Mouse (Mus musculus) adrenal gland, postnatal 10 days (tissue): ENCODE measurements around the gene Galnt17. TPM values are rescaled to one million over a fixed set of nuclear protein-coding genes. Genes with fewer than 3 reads are reported as not detected.

ENCODE experiments used
- DNase-seq: peaks from one replicate; pipeline ENCODE4 v3.0.0; 2021; ENCODE audit warnings: mixed read lengths
- long read RNA-seq, 2 experiments: library from polyadenylated mRNA; stranded (forward); transcript quantifications; one replicate each; pipeline ENCODE4 v2.0.0; 2021
- total RNA-seq, 2 experiments: library from RNA; stranded (reverse); gene quantifications; 2 replicates each; pipeline ENCODE4 v1.2.3; 2021

The Galnt17 gene
- total RNA-seq = 1 to 10 TPM; 4.9 to 7.9 TPM
- long read RNA-seq, experiment 1, partial matches to known transcripts = 0 of 1 reads
- long read RNA-seq, experiment 1, other reads (novel, unspliced or antisense) = 1 of 1 reads
- long read RNA-seq, experiment 2 = 0 reads

DNA sequence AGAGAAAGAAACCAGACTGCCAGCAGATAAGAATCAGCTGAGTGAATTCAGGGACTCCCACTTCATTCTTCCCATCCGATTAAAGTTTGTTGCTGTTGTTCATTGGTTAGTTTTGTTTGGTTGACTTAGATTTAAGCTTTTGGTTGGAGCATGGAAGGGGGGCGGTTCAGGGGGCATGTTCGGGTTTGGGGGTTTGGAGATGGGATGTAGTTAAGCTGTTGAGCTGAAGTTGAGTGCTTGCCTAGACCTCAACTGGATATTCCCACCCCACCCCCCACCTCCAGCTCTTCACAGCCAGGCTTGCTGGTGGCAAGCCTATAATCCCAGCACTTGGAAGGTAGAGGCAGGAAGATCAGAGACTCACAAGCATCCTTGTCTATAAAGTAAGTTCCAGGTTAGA, at the start of gene Galnt17:
Gene Galnt17, minus strand, starts transcription at position 101 of the 400 bp plus-strand sequence.
- DNase-seq = no peak

DNA sequence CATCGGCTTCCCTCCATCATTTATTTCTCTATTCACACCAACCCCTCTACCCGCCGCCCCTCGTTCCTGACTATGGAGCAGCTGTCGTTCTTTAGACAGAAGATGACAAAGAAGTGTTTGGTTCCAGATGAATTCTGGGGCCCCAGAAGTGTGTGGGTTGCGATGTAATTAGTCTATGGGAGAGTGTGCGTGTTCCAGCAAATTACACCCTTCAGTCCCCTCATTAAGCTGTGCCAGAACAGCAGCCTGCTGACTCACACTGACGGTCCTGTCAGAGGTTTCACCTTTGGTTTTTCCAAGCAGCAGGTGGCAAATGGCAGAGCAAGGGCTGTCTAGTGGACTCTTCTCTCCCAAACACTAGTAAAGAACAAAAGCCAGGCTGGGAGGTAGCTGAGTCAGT, 26.2 kb upstream of the Galnt17 start:
- DNase-seq = no peak

DNA sequence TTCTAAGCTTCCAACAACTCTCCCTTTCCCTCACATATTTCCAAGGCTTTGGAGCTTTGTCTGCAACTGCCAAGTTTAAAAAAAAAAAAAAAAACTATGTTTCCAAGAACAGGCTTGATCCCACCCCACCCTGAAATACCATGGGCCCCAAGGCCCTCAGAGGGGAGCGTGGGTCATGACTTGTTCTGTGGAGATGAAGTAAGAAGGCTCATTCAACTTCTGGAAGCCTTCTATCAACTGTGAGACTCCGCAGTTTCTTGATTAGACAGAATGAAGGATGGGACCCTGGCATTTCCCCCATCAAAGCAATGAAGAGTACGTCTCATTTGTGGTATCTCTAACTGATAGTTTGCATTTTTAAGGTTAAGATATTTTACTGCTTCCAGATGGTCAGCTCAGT, 13.0 kb upstream of the Galnt17 start:
- DNase-seq = no peak

DNA sequence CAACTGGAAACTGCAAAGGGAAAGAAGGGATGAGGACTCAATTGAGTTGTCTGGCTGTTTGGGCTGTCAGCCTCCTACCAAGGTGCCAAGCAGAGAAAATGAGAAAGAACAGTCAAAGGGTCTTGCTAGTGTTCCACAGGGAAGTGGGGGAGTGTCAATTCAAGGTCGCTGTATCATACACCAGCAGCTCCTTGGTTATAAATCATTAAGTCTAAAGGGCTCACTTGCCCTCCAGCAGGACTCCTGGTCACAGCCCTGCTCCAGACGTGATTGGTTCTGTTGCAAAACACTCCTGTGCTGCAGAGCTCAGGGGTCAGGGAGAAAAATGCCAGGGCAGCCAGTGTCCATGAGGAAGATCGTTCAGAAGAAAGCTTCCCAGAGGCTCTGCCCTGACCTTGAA, 11.3 kb upstream of the Galnt17 start:
- DNase-seq = no peak

DNA sequence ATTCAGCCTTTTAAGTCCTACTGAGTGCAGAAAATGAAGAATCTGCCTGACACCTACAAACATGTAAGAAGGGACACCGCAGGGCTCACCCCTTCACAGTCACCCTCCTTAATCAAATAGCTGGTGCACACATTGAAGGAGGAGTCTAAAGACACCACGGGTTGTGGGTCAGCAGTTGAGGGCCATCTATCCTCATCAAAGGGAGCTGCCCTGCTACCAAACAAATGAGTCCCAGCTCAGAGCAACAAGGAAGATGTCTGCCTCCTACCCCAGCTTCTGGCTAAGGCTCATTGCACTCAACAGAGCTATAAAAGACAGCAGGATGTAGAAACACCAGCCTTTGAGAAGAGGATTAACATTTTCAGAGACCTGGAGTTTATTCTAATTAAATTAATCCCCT, 10.8 kb upstream of the Galnt17 start:
- no peak for DNase-seq

DNA sequence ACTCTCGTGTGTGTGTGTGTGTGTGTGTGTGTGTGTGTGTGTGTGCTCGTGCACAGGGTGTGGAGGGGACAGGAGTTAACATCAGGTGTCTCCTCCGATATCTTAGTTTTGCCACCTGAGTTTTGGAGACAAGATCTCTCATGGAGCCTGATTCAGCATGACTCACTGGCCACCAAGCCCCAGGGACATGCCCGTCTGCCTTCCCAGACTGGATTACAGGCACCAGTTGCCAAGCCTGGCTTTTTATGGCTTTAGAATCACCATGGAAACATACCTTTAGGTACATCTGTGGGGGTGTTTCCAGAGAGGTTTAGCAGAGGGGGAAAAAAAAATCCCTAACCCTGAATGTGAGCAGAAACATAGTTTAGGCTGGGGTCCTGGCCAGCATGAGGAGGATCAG, 6.7 kb upstream of the Galnt17 start:
- DNase-seq = no peak

DNA sequence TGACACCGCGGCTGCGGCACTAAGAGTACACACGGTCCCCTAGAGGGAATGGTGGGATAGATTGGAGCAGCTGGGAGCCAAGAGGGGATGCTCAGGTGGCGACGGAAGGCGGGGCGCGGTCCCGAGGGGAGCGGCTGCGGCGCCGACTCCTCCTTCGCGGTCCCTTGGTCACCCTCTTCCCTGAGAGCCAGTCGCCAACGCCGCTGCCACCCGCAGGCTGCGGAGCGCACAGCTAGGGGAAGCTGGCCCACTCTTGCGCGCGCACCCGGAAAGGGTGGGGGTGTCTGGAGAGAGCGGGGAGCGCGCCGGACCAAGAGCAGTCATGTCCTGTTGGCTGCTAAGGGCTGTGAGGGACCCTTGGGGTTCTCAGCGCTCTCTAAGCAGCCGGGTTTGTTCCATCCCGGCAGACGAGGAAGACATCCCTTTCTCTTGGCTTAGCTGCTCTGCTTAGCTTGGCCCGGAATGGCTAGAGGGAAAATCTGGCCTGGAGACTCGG, 593 bp downstream of the Galnt17 start:
- peak; percentile 81 for DNase-seq

DNA sequence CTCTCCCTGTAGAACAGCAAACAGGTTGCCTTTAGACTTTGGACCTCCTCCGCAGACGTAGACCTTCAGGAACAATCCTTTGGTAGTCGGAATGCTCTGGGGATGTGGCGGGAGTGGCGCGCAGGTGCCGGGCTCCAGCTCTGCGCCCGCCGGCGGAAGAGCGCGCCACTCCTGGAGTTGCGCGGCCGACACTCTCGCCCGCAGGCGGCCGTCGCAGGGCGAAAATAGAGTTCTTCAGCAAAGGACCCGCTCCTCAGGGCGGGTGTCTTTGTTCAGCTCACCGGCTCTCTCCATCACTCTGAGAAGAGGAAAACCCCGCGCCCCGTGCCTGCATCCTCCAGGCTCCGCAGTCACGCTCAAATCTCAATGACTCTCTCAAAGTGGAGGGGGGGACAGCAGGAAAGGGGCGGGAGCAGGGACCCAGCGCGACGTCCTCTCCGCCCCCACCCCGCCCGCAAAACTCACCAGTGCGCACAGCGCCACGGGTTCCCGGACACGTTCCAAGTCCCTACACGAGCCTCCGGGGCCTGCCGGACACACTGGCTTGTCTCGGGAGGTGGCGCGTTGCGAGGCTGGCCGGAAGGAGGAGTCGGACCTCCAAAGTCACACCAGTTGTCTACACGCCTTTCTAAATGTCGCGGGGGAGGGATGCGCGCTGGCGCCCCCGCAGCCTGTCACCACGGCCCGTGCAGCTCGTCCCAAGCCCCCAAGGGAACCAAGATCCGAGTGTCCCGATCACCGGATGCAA, 1.2 kb downstream of the Galnt17 start:
- DNase-seq = peak; percentile 52

DNA sequence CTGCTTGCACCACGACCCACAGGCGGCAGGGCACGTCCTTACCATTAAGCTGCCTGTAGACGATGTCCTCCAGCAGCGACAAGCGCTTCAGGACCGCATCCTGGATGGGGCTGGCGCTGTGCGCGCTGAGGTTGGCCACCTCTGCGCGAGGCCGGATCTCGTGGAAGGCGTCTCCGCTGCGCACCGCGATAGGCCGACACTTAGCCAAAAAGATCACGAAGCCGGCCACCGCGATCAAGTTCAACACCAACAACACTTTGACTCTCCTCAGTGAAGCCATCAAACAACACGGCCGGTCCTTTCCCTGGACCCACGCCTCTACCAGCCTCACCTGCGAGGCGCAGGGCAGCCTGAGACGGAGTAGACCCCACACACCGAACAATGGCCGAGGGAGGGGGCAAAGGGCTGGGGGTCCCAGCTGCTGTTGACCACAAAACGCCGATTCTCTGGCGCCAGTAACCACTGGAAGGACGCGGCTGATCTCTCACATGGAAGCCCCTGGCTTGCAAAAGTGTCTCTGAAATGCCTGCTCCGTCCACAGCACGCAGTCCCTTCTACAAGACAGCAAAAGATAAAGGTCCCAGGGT, 1.9 kb downstream of the Galnt17 start:
- DNase-seq = peak; percentile 19

DNA sequence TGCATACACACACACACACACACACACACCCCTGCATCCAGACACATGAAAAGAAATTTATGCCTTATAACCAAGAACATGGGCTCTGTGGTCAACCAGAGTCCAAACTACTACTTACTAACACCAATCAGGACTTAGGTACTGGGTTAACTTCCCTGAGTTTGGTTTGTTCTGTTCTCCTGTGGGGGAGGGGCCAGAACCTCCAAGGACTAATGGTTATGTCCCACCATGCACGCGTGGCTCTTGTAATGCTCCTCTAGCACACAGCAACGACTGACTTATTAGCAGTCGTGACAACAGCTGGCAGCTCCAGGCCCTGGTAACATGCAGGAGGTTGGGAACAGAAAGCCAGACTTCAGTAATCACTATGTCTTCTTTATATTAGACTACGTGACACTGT, 3.1 kb downstream of the Galnt17 start:
- no peak for DNase-seq

DNA sequence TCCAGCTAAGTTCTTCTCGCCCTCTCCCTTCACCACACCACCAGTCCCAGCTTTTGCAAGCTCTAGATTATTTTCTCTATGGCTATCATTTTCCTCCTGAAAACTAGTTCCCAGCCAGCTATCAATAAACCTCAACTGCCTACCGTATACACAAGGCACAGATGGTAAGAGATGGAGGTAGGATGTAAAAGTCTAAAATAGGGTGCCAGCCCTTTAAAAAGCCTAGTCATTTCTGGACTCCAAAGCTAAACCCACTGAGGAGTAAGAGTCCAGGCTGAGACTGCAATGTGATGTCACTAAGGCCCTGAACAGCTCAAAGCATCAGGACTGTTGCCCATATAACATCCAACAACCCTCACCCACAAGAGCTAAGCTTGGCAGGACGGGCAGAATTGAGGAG, 6.8 kb downstream of the Galnt17 start:
- no peak for DNase-seq

DNA sequence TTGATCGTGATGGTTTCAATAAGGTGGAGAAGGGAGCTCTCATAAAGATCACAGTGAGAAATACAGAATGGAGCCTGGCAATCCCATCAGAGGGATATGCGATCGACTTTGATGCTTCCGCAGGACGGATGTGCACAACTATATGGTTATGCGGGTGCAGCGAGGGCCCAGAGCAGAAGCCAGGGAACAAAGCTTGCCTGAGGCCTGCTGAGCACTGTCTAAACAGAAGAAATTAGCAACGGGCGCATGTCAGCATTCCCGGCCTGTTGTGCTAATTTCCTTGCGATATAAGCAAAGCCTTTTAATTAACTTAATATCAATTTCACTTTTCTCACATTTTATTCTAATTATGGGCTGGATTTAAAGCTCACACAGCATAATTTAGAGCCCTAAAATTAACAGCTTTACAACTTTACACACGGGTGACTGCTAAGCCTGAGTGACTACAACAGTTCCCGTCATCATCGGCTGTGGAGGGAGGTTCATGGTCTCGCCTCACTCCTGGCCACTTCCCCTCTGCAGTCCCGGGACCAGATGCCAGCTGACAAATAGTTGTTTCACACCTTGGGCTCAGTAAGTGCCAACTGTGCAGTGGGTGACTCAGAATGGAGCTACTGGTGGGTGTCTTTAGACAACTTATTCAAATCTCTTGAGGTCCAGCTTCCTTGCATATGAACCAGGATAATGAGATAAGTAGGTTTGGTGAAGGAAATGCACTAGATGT, 14.4 kb downstream of the Galnt17 start:
- DNase-seq = no peak

DNA sequence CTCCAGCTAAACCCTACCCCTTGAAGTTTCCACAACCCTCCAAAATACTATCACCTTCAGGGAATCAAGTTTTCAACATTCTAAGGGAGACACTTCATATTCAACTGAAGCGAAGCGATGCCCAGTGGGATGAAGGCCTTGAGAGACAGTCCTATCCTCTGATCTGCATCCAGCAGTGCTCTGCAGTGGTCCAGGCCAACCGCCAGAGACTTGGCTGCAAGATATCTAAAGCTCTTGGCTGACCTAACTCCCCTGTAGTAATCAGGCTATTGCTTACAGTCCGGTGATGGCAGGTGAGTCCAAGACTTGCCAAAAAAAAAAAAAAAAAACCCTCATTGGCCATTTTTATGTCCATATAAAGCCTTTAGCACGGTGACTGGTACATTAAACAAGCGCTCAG, 21.2 kb downstream of the Galnt17 start:
- no peak for DNase-seq

DNA sequence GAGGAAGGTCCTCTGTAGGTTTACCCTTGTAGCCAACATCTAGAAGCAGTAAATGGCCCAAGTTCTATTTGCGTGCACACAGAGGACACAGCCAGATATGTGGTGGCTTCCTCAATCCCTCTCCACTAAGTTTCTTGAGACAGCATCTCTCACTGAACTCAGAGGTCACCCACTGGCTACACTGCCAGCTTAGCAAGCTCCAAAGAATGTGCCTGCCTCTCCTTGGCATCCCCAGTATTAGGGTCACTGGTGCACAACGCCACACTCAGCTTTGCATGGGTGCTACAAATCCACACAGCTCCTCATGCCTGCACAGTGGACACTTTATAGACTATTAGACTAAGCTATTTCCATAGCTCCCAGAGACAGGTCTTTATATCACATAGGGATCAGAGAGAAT, 21.6 kb downstream of the Galnt17 start:
- no peak for DNase-seq

DNA sequence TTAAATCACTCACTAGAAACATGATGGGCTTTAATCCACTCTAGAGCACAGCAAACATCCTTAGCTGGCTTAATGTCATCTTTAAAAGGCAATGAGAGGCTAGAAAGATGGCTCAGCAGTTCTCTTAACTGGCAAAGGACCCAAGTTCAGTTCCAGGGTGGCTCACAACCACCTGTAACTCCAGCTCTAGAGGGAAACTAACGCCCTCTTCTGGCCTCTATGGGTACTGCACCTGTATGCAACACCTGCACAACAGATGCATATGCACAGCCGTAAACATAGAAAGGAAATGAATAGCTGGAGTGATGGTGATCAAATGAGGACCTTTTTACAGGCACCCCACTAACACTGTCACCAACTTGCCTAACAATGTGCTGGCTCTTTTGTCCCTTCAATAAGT, 27.9 kb downstream of the Galnt17 start:
- DNase-seq = no peak

DNA sequence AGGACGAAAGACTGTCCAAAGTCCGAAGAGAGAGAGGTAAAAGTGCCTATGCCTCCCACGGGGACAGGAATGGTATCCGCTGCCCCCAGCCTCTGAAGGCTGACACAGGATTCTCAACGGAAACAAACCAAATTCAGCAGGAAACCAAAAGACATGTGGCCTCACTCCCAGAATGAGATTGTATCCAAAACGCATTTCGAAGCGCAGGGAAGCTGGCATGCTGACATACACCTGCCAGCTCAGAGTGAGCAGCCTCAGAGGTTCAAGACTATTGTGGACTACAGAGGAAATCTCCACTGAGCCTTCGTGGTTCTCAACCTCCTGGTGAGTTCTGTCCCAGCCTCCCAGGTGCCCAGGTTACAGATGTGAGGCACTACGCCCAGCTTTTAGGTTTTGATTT, 29.0 kb downstream of the Galnt17 start:
- DNase-seq = no peak

DNA sequence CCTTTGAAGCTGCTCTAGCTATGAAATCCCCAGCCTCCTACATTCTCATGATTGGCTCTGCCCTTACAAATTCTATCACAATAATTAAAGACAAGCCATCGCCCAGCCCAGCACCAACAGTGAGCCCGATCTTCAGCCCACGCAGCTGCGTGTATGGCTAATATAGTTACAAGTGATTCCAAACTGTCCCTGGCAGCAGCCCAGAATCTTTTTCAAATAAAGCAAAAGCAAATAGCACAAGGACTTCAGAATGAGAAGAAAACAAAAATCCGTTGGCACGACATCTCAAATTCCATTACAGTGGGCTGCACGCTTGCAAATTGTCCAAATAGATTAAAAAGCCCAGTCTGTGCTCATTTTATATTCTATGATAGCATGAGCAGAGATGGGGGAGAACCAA, 31.1 kb downstream of the Galnt17 start:
- DNase-seq = peak; percentile 24

DNA sequence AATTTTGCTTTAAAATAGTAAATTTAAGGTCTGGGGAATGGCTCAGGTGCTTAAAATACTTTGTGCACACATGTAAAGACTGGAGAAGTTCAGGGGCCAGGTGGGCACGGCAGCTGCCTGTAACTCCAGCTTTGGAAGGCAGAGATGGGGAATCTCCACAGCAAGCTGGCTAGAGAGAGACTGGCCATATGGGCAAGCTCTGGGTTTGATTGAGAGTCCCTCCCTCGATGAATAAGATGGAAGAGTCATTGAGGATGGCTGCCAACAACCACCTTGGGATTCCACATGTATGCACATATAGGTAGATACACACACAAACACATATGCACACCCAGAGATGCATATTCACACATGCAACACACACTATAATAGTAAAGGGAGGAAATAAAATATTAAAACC, 42.0 kb downstream of the Galnt17 start:
- no peak for DNase-seq

DNA sequence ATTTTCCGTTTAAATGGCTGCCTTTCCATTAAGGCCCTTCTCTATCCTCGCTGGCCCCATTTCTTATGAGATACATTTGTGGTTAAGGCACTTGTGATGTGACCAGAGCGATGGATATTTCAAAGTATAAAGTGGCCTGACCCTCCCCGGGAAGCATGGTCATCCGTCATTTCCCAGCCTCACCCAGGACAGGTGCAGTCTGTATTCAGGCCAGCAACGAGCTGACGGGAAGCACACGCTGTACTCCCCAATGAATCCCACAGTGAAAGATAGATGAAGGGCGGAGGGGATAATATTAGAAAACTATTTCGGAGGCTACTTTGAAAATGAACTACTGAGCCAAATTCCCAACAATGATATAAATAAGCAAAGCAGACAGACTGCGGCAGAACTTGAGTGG, 44.2 kb downstream of the Galnt17 start:
- DNase-seq = no peak

DNA sequence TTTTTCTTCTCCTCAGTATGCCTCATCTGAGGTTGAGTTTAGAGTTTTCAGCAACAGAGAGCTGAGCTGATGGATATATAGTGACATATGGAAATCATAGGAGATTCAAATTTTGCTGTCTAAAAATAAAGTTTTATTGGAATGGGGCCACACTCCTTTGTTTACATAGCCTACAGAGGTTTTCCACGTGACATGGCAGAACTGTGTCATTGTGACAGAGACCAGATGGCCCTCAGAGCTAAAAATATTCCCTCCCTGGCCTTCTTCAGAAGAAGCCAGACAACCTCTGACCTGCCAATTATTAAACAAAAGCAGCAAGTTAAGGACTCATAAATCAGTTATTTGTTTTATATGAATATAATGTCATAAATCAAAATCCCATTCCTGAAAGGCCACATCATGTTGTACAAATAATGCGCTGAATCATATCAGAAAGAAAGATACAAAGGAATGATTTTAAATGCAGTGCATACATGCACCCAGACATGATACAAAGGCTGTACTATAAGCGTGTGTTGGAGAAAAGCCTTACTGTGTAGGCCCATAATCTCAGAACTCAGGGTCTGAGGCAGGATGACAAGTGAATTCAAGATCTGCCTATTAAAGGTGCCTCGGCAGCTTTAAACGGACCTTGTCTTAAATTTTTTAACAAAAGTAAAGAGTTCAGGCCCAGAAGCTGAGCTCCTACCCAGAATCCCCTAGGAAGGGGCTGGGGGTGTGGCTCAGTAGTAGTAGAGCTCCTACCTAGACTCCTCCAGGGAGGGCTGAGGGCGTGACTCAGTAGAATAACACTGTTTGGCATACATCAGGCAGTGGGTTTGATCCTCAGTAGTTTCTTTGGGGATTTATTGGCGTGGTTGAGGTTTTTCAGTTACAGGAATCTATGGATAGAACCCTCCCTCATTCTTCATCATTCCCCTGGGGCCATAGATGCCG, 57.3 kb downstream of the Galnt17 start:
- no peak for DNase-seq

DNA sequence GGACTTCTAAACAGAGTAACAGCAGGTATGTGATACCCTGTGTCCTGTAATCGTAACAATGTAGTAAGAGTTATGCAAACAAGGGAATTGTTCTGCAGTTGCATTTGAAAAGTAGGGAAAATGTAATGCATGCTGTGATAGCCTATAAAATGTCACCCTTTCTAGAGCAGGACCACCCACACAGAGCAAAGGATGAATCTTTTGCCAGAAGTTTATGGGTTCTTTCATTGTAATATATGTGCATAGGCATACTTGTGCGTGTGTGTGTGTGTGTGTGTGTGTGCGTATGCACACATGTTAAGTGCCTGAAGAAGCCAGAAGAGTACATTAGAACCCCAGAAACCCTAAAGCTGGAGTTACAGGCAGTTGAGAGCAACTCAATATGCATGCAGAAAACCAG, 59.9 kb downstream of the Galnt17 start:
- no peak for DNase-seq

DNA sequence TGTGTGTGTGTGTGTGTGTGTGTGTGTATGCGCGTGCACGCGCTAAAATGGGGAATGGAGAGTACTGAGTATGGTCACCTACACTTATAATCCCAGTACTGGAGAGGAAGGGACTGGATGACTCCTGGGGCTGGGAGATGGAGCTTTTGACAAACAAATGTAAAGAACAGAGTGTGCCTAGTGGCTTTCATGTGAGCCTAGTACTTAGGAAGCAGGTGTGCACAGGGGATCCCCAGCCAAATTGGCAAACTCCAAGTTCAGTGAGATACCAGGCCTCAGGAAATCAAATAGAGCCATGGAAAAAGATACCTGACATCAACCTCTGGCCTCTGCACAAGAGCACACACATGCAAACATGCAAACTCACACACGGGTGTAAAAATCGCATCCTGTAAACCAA, 61.7 kb downstream of the Galnt17 start:
- no peak for DNase-seq
